ENCODE assay signal across 20 mouse cellular contexts in genomic region chr9:67609226-67609625, GRCm38 (mm10). TPM values are rescaled to one million over a fixed set of nuclear protein-coding genes. Genes with fewer than 3 reads are reported as not detected.
DNase-seq lines count a peak whose midpoint lies in the region; ATAC-seq lines count a peak whose summit lies in the region.
"Had no signal": no experiment of that assay in that cellular context is flagged by ENCODE, and none has a peak within 500 bp of the region (broad histone marks: within the 10 kb centered on the region; RNA-seq: fewer than 3 reads in every experiment).

No protein-coding gene starts in this region.

- ATAC-seq in erythroid progenitor cell, adult 5-6 weeks (replicated peaks; ENCODE audit: low FRiP score, poor library complexity, severe bottlenecking) = no peak
- ATAC-seq: forebrain, embryonic 15.5 days; hindbrain, postnatal 0 days; inflammation-experienced regulatory T-cells, adult 6 months; Patski had no signal

- peak; percentile 23 for DNase-seq in adrenal gland, adult 8-10 months
- DNase-seq in adrenal gland, postnatal 10 days = no peak
- DNase-seq in lung, postnatal 36 days = peak; percentile 29
- DNase-seq in lung, postnatal 25 days (ENCODE audit: low spot score) = no peak
- peak; percentile 79 for DNase-seq in 3T3-L1 (ENCODE audit: low read depth, low spot score)
- no peak for DNase-seq in layer of hippocampus, postnatal 14 days (ENCODE audit: low spot score in 2 of 2)
- DNase-seq: cerebellum, adult 11 months; cerebellum, adult 2 months; cerebellum, adult 9-11 months; cerebellum, postnatal 25 days; gastrocnemius, postnatal 10 days; gastrocnemius, postnatal 36 days; heart, adult 2 months; heart, postnatal 14 days; heart, postnatal 4 days had no signal

RNA-seq across cellular contexts. Expression of gene Tln2, which starts 49.7 kb away (rescaled TPM):
- total RNA-seq in adrenal gland, adult 8-10 months (2022) = 10 to 100 TPM; 24.8 to 49.7 (median 31.1) TPM
- 10 to 100 TPM; 22.6 to 40.1 TPM for total RNA-seq in adrenal gland, postnatal 10 days (2021)
- 3.2 TPM in 1 of 2 replicates, not detected in the other for total RNA-seq in erythroid progenitor cell, adult 5-6 weeks (2015; ENCODE audit: low replicate concordance)
- 0.26 TPM in 1 of 2 replicates, not detected in the other for total RNA-seq in erythroid progenitor cell, adult 5-6 weeks (2017; ENCODE audit: low replicate concordance)
- total RNA-seq in layer of hippocampus, postnatal 14 days (2021) = 100 to 1,000 TPM; 112 to 130 TPM

Comparison
In these comparisons a context has a peak if more than half of its experiments do, and no peak if none do; other contexts are left out.
1. DNase-seq: peak in adrenal gland, adult 8-10 months (single experiment), lung, postnatal 36 days (single experiment) and 3T3-L1 (single experiment); none in adrenal gland, postnatal 10 days (single experiment), lung, postnatal 25 days (single experiment) and layer of hippocampus, postnatal 14 days (0 of 2).
2. RNA of gene Tln2, which starts 49.7 kb away (total RNA-seq): 112 to 130 TPM in layer of hippocampus, postnatal 14 days, 22.6 to 40.1 TPM in adrenal gland, postnatal 10 days and 24.8 to 49.7 TPM in adrenal gland, adult 8-10 months; 0.26 to 3.2 TPM in erythroid progenitor cell, adult 5-6 weeks; every median in the first group is over 4 times any median in the second.